Mouse (Mus musculus) neutrophil, adult 65 days (primary cell): ENCODE results near the gene Adad1. TPM values are rescaled to one million over a fixed set of nuclear protein-coding genes. Genes with fewer than 3 reads are reported as not detected.

Source experiments
- total RNA-seq: library from RNA; stranded (reverse); gene quantifications from 2 replicates; pipeline ENCODE4 v1.2.4, GENCODE M21; 2023

Adad1 gene
- total RNA-seq = not detected in 2 replicates

GRCm38 (mm10) chr3:37063406-37063805 is at the start of gene Adad1:
Gene Adad1 (plus strand): TSS chr3:37063527.

DNA sequence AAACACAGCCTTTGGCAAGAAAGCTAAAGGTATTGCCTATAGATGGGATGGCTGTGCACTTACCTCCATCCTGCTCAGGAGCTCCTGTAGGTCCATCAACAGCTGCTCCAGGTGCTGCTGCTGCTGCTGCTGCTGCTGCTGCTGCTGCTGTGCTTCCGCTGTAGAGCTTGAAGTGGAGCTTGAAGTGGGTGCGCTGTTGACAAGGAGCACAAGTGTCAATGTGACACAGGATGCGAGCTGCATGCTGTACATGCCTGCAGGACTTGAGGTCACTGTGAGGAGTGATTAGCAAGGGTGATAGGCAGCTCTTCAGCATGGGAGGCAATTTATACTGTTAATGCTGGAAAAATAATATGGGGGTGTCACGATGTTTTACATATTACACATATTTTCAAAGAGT is 62.3 kb downstream of the Adad1 start, which contains the start of gene Il2:
Gene Il2 (minus strand): TSS at position 305 of the 400 bp plus-strand sequence.

Other genes starting within 250 kb of the Adad1 start
- 157 and 273 TPM in 2 replicates for gene 4932438A13Rik, start 200.4 kb upstream of the Adad1 start, total RNA-seq
- not detected in 2 replicates for gene Il2, start 62.4 kb downstream of the Adad1 start, total RNA-seq
- not detected in 2 replicates for gene Il21, start 169.1 kb downstream of the Adad1 start, total RNA-seq
- gene Bbs12, start 249.0 kb downstream of the Adad1 start, total RNA-seq = 0.16 and 0.57 TPM in 2 replicates
- gene Cetn4, start 249.2 kb downstream of the Adad1 start, total RNA-seq = 1.1 TPM in 1 of 2 replicates, not detected in the other